ENCODE assay signal across 9 mouse cellular contexts in genomic region chr4:136621336-136621735, GRCm38 (mm10). TPM values are rescaled to one million over a fixed set of nuclear protein-coding genes. Genes with fewer than 3 reads are reported as not detected.
A peak's percentile ranks its signal among the peaks of the same experiment; 100 is the strongest.
DNase-seq lines count a peak whose midpoint lies in the region; ATAC-seq and TF ChIP-seq lines count a peak whose summit lies in the region.
"Had no signal": no experiment of that assay in that cellular context is flagged by ENCODE, and none has a peak within 500 bp of the region (broad histone marks: within the 10 kb centered on the region; RNA-seq: fewer than 3 reads in every experiment).

No protein-coding gene starts in this region.

- no peaks in the 10 kb centered on the region for H3K36me3 ChIP-seq in forebrain, embryonic 13.5 days (ENCODE audit: poor library complexity, severe bottlenecking)
- H3K36me3 ChIP-seq in forebrain, embryonic 11.5 days (ENCODE audit: control insufficient read depth, insufficient read depth, low read length), result no peaks in the 10 kb centered on the region
- no peaks in the 10 kb centered on the region for H3K36me3 ChIP-seq in liver, embryonic 14.5 days (replicated peaks; ENCODE audit: control insufficient read depth, insufficient read depth, low read depth)
- no peaks in the 10 kb centered on the region for H3K36me3 ChIP-seq in liver, embryonic 11.5 days (ENCODE audit: control insufficient read depth, insufficient read depth, low read length)

- ATAC-seq in forebrain, embryonic 13.5 days, result peak; percentile 38; the same call in 1 of the 2 replicates
- no peak for ATAC-seq in forebrain, embryonic 11.5 days (replicated peaks; ENCODE audit: low FRiP score)
- ATAC-seq in liver, embryonic 14.5 days (ENCODE audit: insufficient read depth), result no peak
- ATAC-seq in liver, embryonic 11.5 days (replicated peaks; ENCODE audit: low FRiP score), result no peak
- ATAC-seq in erythroblast, adult 5-6 weeks (replicated peaks; ENCODE audit: low FRiP score, poor library complexity, severe bottlenecking), result peak; percentile 65; the same call in 1 of the 2 replicates

- DNase-seq in forebrain, embryonic 11.5 days (ENCODE audit: low spot score), result no peak
- DNase-seq in liver, embryonic 14.5 days (ENCODE audit: low read depth in 3 of 3, low spot score in 3 of 3), result peak in 2 of 3 experiments; percentile 28 to 39
- no peak for DNase-seq in liver, embryonic 11.5 days (ENCODE audit: low spot score)
- DNase-seq in ZHBTc4 (ENCODE audit: low read depth, low spot score), result peak; percentile 74
- peak; percentile 64 for DNase-seq in lung, postnatal 14 days
- DNase-seq in thymus, postnatal 4 days, result peak; percentile 23

- H3K27ac ChIP-seq in forebrain, embryonic 13.5 days, result no peak overlapping the region
- H3K27ac ChIP-seq in forebrain, embryonic 11.5 days (ENCODE audit: low read depth, low read length), result no peak overlapping the region
- no peak overlapping the region for H3K27ac ChIP-seq in liver, embryonic 14.5 days
- H3K27ac ChIP-seq in liver, embryonic 11.5 days (ENCODE audit: low read depth, low read length), result no peak overlapping the region

- no peak overlapping the region for H3K4me3 ChIP-seq in forebrain, embryonic 13.5 days
- H3K4me3 ChIP-seq in forebrain, embryonic 11.5 days (ENCODE audit: low read depth, low read length), result no peak overlapping the region
- H3K4me3 ChIP-seq in liver, embryonic 14.5 days (ENCODE audit: insufficient read depth in 1 of 2, low read depth in 2 of 2, low read length in 2 of 2), result no peak overlapping the region
- H3K4me3 ChIP-seq in liver, embryonic 11.5 days (ENCODE audit: low read depth, low read length), result no peak overlapping the region

- no peak overlapping the region for H3K4me2 ChIP-seq in forebrain, embryonic 13.5 days
- no peak overlapping the region for H3K4me2 ChIP-seq in forebrain, embryonic 11.5 days (ENCODE audit: low read depth, low read length, severe bottlenecking)
- no peak overlapping the region for H3K4me2 ChIP-seq in liver, embryonic 14.5 days (ENCODE audit: low read depth)
- no peak overlapping the region for H3K4me2 ChIP-seq in liver, embryonic 11.5 days

- H3K27me3 ChIP-seq in forebrain, embryonic 13.5 days, result no peaks in the 10 kb centered on the region
- no peaks in the 10 kb centered on the region for H3K27me3 ChIP-seq in forebrain, embryonic 11.5 days (ENCODE audit: control insufficient read depth, insufficient read depth, low read length)
- H3K27me3 ChIP-seq in liver, embryonic 14.5 days (ENCODE audit: control insufficient read depth, insufficient read depth, low read length), result no peaks in the 10 kb centered on the region
- no peaks in the 10 kb centered on the region for H3K27me3 ChIP-seq in liver, embryonic 11.5 days (replicated peaks; ENCODE audit: control insufficient read depth, insufficient read depth, low read length)

- TF ChIP-seq EP300 in liver, embryonic 14.5 days (IDR thresholded peaks at IDR 0.05; ENCODE audit: low read depth), result no peak

- 4% methylated on average over 1 of the region's 1 CpGs for whole genome bisulfite sequencing in forebrain, embryonic 13.5 days
- WGBS in forebrain, embryonic 11.5 days, result 0% methylated on average over 1 of the region's 1 CpGs
- 0% methylated on average over 1 of the region's 1 CpGs for WGBS in liver, embryonic 14.5 days (ENCODE audit: insufficient replicate concordance)
- WGBS in liver, embryonic 11.5 days, result 3% methylated on average over 1 of the region's 1 CpGs

- H3K9me3 ChIP-seq in forebrain, embryonic 13.5 days (replicated peaks), result no peaks in the 10 kb centered on the region
- no peaks in the 10 kb centered on the region for H3K9me3 ChIP-seq in forebrain, embryonic 11.5 days (ENCODE audit: control insufficient read depth, low read length)
- no peaks in the 10 kb centered on the region for H3K9me3 ChIP-seq in liver, embryonic 14.5 days (ENCODE audit: control insufficient read depth, low read length)
- H3K9me3 ChIP-seq in liver, embryonic 11.5 days (ENCODE audit: control insufficient read depth, low read length), result no peaks in the 10 kb centered on the region

- no peaks in the 10 kb centered on the region for H3K4me1 ChIP-seq in forebrain, embryonic 13.5 days
- H3K4me1 ChIP-seq in forebrain, embryonic 11.5 days (replicated peaks; ENCODE audit: control insufficient read depth, insufficient read depth, low read length), result no peaks in the 10 kb centered on the region
- H3K4me1 ChIP-seq in liver, embryonic 14.5 days (replicated peaks; ENCODE audit: control insufficient read depth in 2 of 2, insufficient read depth in 2 of 2, low read length in 1 of 2), result no peaks in the 10 kb centered on the region; a peak in 1 of 4 replicates
- no peaks in the 10 kb centered on the region for H3K4me1 ChIP-seq in liver, embryonic 11.5 days (replicated peaks; ENCODE audit: control insufficient read depth, insufficient read depth, low read length)

- TF ChIP-seq CTCF in liver, embryonic 14.5 days (IDR thresholded peaks at IDR 0.05; ENCODE audit: low read depth), result peak; percentile 75

- H3K9ac ChIP-seq in forebrain, embryonic 13.5 days, result no peak overlapping the region
- H3K9ac ChIP-seq in forebrain, embryonic 11.5 days (ENCODE audit: low read length), result no peak overlapping the region
- no peak overlapping the region for H3K9ac ChIP-seq in liver, embryonic 14.5 days (replicated peaks)
- H3K9ac ChIP-seq in liver, embryonic 11.5 days (ENCODE audit: low read depth, low read length), result no peak overlapping the region

RNA-seq across cellular contexts. Expression of gene Lactbl1, which starts 1.1 kb away (rescaled TPM):
- polyA plus RNA-seq in forebrain, embryonic 13.5 days (2015; fragmentation: Nextera tagmentation; extraction: Ambion mirVana), result not detected in 2 replicates
- polyA plus RNA-seq in forebrain, embryonic 11.5 days (2014; fragmentation: Nextera tagmentation; extraction: Ambion mirVana), result not detected in 2 replicates
- polyA plus RNA-seq in liver, embryonic 14.5 days (2012; rRNA removed), result 0.01 TPM in 1 of 2 replicates, not detected in the other
- not detected in 2 replicates for polyA plus RNA-seq in liver, embryonic 14.5 days (2014; fragmentation: Nextera tagmentation; extraction: Ambion mirVana)
- polyA plus RNA-seq in liver, embryonic 11.5 days (2014; fragmentation: Nextera tagmentation; extraction: Ambion mirVana), result not detected in 2 replicates
- not detected in 2 replicates for total RNA-seq in erythroblast, adult 5-6 weeks (2015; ENCODE audit: low replicate concordance)
- not detected in 2 replicates for total RNA-seq in erythroblast, adult 5-6 weeks (2017; ENCODE audit: low replicate concordance)

RNA-seq across cellular contexts. Expression of gene Tex46, which starts 11.1 kb away (rescaled TPM):
- not detected in 2 replicates for polyA plus RNA-seq in forebrain, embryonic 13.5 days (2015; fragmentation: Nextera tagmentation; extraction: Ambion mirVana)
- not detected in 2 replicates for polyA plus RNA-seq in forebrain, embryonic 11.5 days (2014; fragmentation: Nextera tagmentation; extraction: Ambion mirVana)
- not detected in 2 replicates for polyA plus RNA-seq in liver, embryonic 14.5 days (2012; rRNA removed)
- polyA plus RNA-seq in liver, embryonic 14.5 days (2014; fragmentation: Nextera tagmentation; extraction: Ambion mirVana), result not detected in 2 replicates
- not detected in 2 replicates for polyA plus RNA-seq in liver, embryonic 11.5 days (2014; fragmentation: Nextera tagmentation; extraction: Ambion mirVana)
- total RNA-seq in erythroblast, adult 5-6 weeks (2015; ENCODE audit: low replicate concordance), result not detected in 2 replicates
- not detected in 2 replicates for total RNA-seq in erythroblast, adult 5-6 weeks (2017; ENCODE audit: low replicate concordance)
- total RNA-seq: layer of hippocampus, postnatal 25 days had no signal

RNA-seq across cellular contexts. Expression of gene Kdm1a, which starts 18.8 kb away (rescaled TPM):
- 83.3 and 88.3 TPM in 2 replicates for polyA plus RNA-seq in forebrain, embryonic 13.5 days (2015; fragmentation: Nextera tagmentation; extraction: Ambion mirVana)
- polyA plus RNA-seq in forebrain, embryonic 11.5 days (2014; fragmentation: Nextera tagmentation; extraction: Ambion mirVana), result 88.6 and 98.6 TPM in 2 replicates
- polyA plus RNA-seq in liver, embryonic 14.5 days (2012; rRNA removed), result 15.3 and 17.8 TPM in 2 replicates
- 12.0 and 14.0 TPM in 2 replicates for polyA plus RNA-seq in liver, embryonic 14.5 days (2014; fragmentation: Nextera tagmentation; extraction: Ambion mirVana)
- polyA plus RNA-seq in liver, embryonic 11.5 days (2014; fragmentation: Nextera tagmentation; extraction: Ambion mirVana), result 35.4 and 37.5 TPM in 2 replicates
- 15.5 and 23.1 TPM in 2 replicates for total RNA-seq in erythroblast, adult 5-6 weeks (2015; ENCODE audit: low replicate concordance)
- total RNA-seq in erythroblast, adult 5-6 weeks (2017; ENCODE audit: low replicate concordance), result 34.8 and 47.0 TPM in 2 replicates

Comparison
In these comparisons a context has a peak if more than half of its experiments do, and no peak if none do; other contexts are left out.
1. ATAC-seq: peak in forebrain, embryonic 13.5 days (single experiment) and erythroblast, adult 5-6 weeks (single experiment); none in forebrain, embryonic 11.5 days (single experiment), liver, embryonic 14.5 days (single experiment) and liver, embryonic 11.5 days (single experiment).
2. DNase-seq: peak in liver, embryonic 14.5 days (2 of 3), ZHBTc4 (single experiment), lung, postnatal 14 days (single experiment) and thymus, postnatal 4 days (single experiment); none in forebrain, embryonic 11.5 days (single experiment) and liver, embryonic 11.5 days (single experiment).